Mouse (Mus musculus) retina, embryonic 14.5 days (tissue): ENCODE measurements around the gene Bmp7.

ENCODE experiments used
- DNase-seq: peaks from one replicate; pipeline ENCODE4 v3.0.0-alpha.2; 2015; ENCODE audit warnings: low spot score

The Bmp7 gene

GRCm38 (mm10) chr2:172940003-172940798 lies at the start of gene Bmp7:
Gene Bmp7 (minus strand): TSS chr2:172940321.
- peak; percentile 74 for DNase-seq

GRCm38 (mm10) chr2:172982776-172983561 lies 42.8 kb upstream of the Bmp7 start:
- no peak for DNase-seq

- no peak for DNase-seq
Observed at GRCm38 (mm10) chr2:172979666-172980345, 39.7 kb upstream of the Bmp7 start.

GRCm38 (mm10) chr2:172978131-172978633 lies 38.1 kb upstream of the Bmp7 start:
- DNase-seq: no peak

- DNase-seq: no peak
Observed at GRCm38 (mm10) chr2:172977409-172978130, 37.4 kb upstream of the Bmp7 start, which contains the start of gene Spo11. Gene Spo11 (plus strand): TSS chr2:172977700.

- no peak for DNase-seq
Observed at GRCm38 (mm10) chr2:172976661-172977238, 36.6 kb upstream of the Bmp7 start.

- no peak for DNase-seq
Observed at GRCm38 (mm10) chr2:172975159-172975558, 35.0 kb upstream of the Bmp7 start.

GRCm38 (mm10) chr2:172974701-172975100 lies 34.6 kb upstream of the Bmp7 start:
- no peak for DNase-seq

GRCm38 (mm10) chr2:172973806-172974565 lies 33.9 kb upstream of the Bmp7 start:
- no peak for DNase-seq

GRCm38 (mm10) chr2:172971865-172972264 lies 31.7 kb upstream of the Bmp7 start:
- no peak for DNase-seq

GRCm38 (mm10) chr2:172966480-172966879 lies 26.4 kb upstream of the Bmp7 start:
- no peak for DNase-seq

GRCm38 (mm10) chr2:172965249-172965648 lies 25.1 kb upstream of the Bmp7 start:
- DNase-seq: peak; percentile 49

- DNase-seq: no peak
Observed at GRCm38 (mm10) chr2:172961211-172961610, 21.1 kb upstream of the Bmp7 start.

- no peak for DNase-seq
Observed at GRCm38 (mm10) chr2:172960350-172960749, 20.2 kb upstream of the Bmp7 start.

- peak; percentile 52 for DNase-seq
Observed at GRCm38 (mm10) chr2:172959006-172959768, 19.1 kb upstream of the Bmp7 start.

- DNase-seq: peak; percentile 58
Observed at GRCm38 (mm10) chr2:172958579-172958978, 18.5 kb upstream of the Bmp7 start.

- no peak for DNase-seq
Observed at GRCm38 (mm10) chr2:172951976-172952375, 11.9 kb upstream of the Bmp7 start.

- DNase-seq: no peak
Observed at GRCm38 (mm10) chr2:172950722-172951121, 10.6 kb upstream of the Bmp7 start.

- no peak for DNase-seq
Observed at GRCm38 (mm10) chr2:172950119-172950676, 10.1 kb upstream of the Bmp7 start.
